7 mouse cellular contexts compared by ENCODE assay signal in genomic region chr15:97789761-97790505, GRCm38 (mm10). TPM values are rescaled to one million over a fixed set of nuclear protein-coding genes. Genes with fewer than 3 reads are reported as not detected.
DNase-seq lines count a peak whose midpoint lies in the region; TF ChIP-seq lines count a peak whose summit lies in the region.

No protein-coding gene starts in this region.

- peaks cover 57% of the 10 kb centered on the region for H3K4me1 ChIP-seq in E14TG2a.4 (replicated peaks; ENCODE audit: low read depth, low read length)
- H3K4me1 ChIP-seq in embryonic fibroblast, embryonic 13.5 days (ENCODE audit: control insufficient read depth, insufficient read depth, low read length) = no peaks in the 10 kb centered on the region; the same call in 1 of the 2 replicates
- peaks cover 11% of the 10 kb centered on the region for H3K4me1 ChIP-seq in liver, adult 2 months (ENCODE audit: control insufficient read depth, insufficient read depth, low read length)

- H3K36me3 ChIP-seq in E14TG2a.4 (ENCODE audit: insufficient read depth, low read length) = peaks cover 18% of the 10 kb centered on the region
- no peaks in the 10 kb centered on the region for H3K36me3 ChIP-seq in liver, adult 2 months (ENCODE audit: control insufficient read depth, insufficient read depth, low read length)

- peaks cover 9% of the 10 kb centered on the region for H3K27me3 ChIP-seq in E14TG2a.4 (ENCODE audit: insufficient read depth, low read length)
- H3K27me3 ChIP-seq in liver, adult 2 months (ENCODE audit: control insufficient read depth, insufficient read depth, low read length) = no peaks in the 10 kb centered on the region

- 50% methylated on average over 20 of the region's 20 CpGs for WGBS in liver, adult 2 months

- TF ChIP-seq POLR2A in embryonic fibroblast, embryonic 13.5 days (IDR thresholded peaks at IDR 0.05; ENCODE audit: low read depth, low read length) = no peak
- TF ChIP-seq POLR2A in liver, adult 2 months (IDR thresholded peaks at IDR 0.05; ENCODE audit: extremely low read depth, insufficient read depth, low read length) = no peak

- no peak overlapping the region for H3K4me3 ChIP-seq in E14TG2a.4 (replicated peaks; ENCODE audit: low read length)
- H3K4me3 ChIP-seq in embryonic fibroblast, embryonic 13.5 days (ENCODE audit: insufficient read depth, low read length) = no peak overlapping the region
- no peak overlapping the region for H3K4me3 ChIP-seq in liver, adult 2 months (ENCODE audit: insufficient read depth, low read depth, low read length)

- peak; percentile 48 for DNase-seq in layer of hippocampus, adult 11-12 months (ENCODE audit: low spot score)
- no peak for DNase-seq in layer of hippocampus, postnatal 36 days
- peak; percentile 74 to 85 for DNase-seq in adrenal gland, postnatal 36 days
- no peak for DNase-seq in liver, adult 2 months (ENCODE audit: extremely low read depth, low read depth, low spot score)
- peak; percentile 54 for DNase-seq in skeletal muscle tissue, adult 2 months (ENCODE audit: low read depth, low spot score)

- H3K27ac ChIP-seq in embryonic fibroblast, embryonic 13.5 days (ENCODE audit: insufficient read depth, low read length) = no peak overlapping the region
- H3K27ac ChIP-seq in liver, adult 2 months (replicated peaks; ENCODE audit: insufficient read depth, low read depth, low read length) = no peak overlapping the region

- no peak overlapping the region for H3K9ac ChIP-seq in liver, adult 2 months (ENCODE audit: low read depth, low read length)

- TF ChIP-seq CTCF in E14TG2a.4 (conservative IDR thresholded peaks at IDR 0.05; ENCODE audit: low read length) = peak; percentile 86
- TF ChIP-seq CTCF in embryonic fibroblast, embryonic 13.5 days (IDR thresholded peaks at IDR 0.05; ENCODE audit: borderline replicate concordance, insufficient read depth, low read length) = peak; percentile 69
- peak; percentile 91 for TF ChIP-seq CTCF in liver, adult 2 months (IDR thresholded peaks at IDR 0.05; ENCODE audit: low read depth, low read length)

- H3K79me2 ChIP-seq in liver, adult 2 months (ENCODE audit: control insufficient read depth, insufficient read depth, low read length) = no peaks in the 10 kb centered on the region

- H3K9me3 ChIP-seq in E14TG2a.4 (ENCODE audit: low read length) = no peaks in the 10 kb centered on the region

RNA-seq across cellular contexts. Expression of gene Slc48a1, which starts 11.6 kb away (rescaled TPM):
- total RNA-seq in layer of hippocampus, postnatal 36 days (2021) = 100 to 1,000 TPM; 133 to 137 TPM
- total RNA-seq in adrenal gland, postnatal 36 days (2021) = 100 to 1,000 TPM; 107 to 130 TPM
- 136 and 167 TPM in 2 replicates for polyA plus RNA-seq in embryonic fibroblast, embryonic 13.5 days (2011; ENCODE audit: insufficient read length, low read depth, missing spikeins)
- total RNA-seq in liver, adult 2 months (2014; rRNA removed) = 15.2 and 21.1 TPM in 2 replicates
- 54.9 and 58.6 TPM in 2 replicates for polyA plus RNA-seq in liver, adult 2 months (2012; rRNA removed)

RNA-seq across cellular contexts. Expression of gene Rapgef3, which starts 22.2 kb away (rescaled TPM):
- total RNA-seq in layer of hippocampus, postnatal 36 days (2021) = 10 to 100 TPM; 41.0 to 59.9 TPM
- total RNA-seq in adrenal gland, postnatal 36 days (2021) = 10 to 100 TPM; 15.0 to 20.8 TPM
- polyA plus RNA-seq in embryonic fibroblast, embryonic 13.5 days (2011; ENCODE audit: insufficient read length, low read depth, missing spikeins) = 6.6 and 10.8 TPM in 2 replicates
- total RNA-seq in liver, adult 2 months (2014; rRNA removed) = 1.8 and 3.2 TPM in 2 replicates
- polyA plus RNA-seq in liver, adult 2 months (2012; rRNA removed) = 2.7 and 4.9 TPM in 2 replicates

RNA-seq across cellular contexts. Expression of gene Hdac7, which starts 54.4 kb away (rescaled TPM):
- 10 to 100 TPM; 21.3 to 25.0 TPM for total RNA-seq in layer of hippocampus, postnatal 36 days (2021)
- total RNA-seq in adrenal gland, postnatal 36 days (2021) = 10 to 100 TPM; 63.5 to 67.2 TPM
- 51.8 and 60.1 TPM in 2 replicates for polyA plus RNA-seq in embryonic fibroblast, embryonic 13.5 days (2011; ENCODE audit: insufficient read length, low read depth, missing spikeins)
- total RNA-seq in liver, adult 2 months (2014; rRNA removed) = 2.5 and 3.4 TPM in 2 replicates
- 5.9 and 9.5 TPM in 2 replicates for polyA plus RNA-seq in liver, adult 2 months (2012; rRNA removed)

RNA-seq across cellular contexts. Expression of gene Endou, which starts 58.8 kb away (rescaled TPM):
- under 1 TPM; 0.27 to 0.71 TPM for total RNA-seq in layer of hippocampus, postnatal 36 days (2021)
- under 1 TPM; 0.66 to 0.70 TPM for total RNA-seq in adrenal gland, postnatal 36 days (2021)
- polyA plus RNA-seq in embryonic fibroblast, embryonic 13.5 days (2011; ENCODE audit: insufficient read length, low read depth, missing spikeins) = not detected in 2 replicates
- total RNA-seq in liver, adult 2 months (2014; rRNA removed) = 0.47 and 0.55 TPM in 2 replicates
- polyA plus RNA-seq in liver, adult 2 months (2012; rRNA removed) = 0.21 and 0.32 TPM in 2 replicates

Comparison
In these comparisons a context has a peak if more than half of its experiments do, and no peak if none do; other contexts are left out.
1. DNase-seq: peak in layer of hippocampus, adult 11-12 months (single experiment), adrenal gland, postnatal 36 days (2 of 2) and skeletal muscle tissue, adult 2 months (single experiment); none in layer of hippocampus, postnatal 36 days (0 of 2) and liver, adult 2 months (single experiment).
2. Peak in every context shown above with its lines, with median percentiles within 50 percentile points of each other: CTCF ChIP-seq.